Mouse (Mus musculus): ENCODE results near the gene Endou. TPM values are rescaled to one million over a fixed set of nuclear protein-coding genes. Genes with fewer than 3 reads are reported as not detected.

The Endou gene
- 0.99 TPM for polyA plus RNA-seq (2014; fragmentation: Illumina TruSeq; extraction: RNeasy Lipid Tissue Mini Kit (QIAGEN cat#74804); ENCODE audit: low read depth, low replicate concordance)

DNA sequence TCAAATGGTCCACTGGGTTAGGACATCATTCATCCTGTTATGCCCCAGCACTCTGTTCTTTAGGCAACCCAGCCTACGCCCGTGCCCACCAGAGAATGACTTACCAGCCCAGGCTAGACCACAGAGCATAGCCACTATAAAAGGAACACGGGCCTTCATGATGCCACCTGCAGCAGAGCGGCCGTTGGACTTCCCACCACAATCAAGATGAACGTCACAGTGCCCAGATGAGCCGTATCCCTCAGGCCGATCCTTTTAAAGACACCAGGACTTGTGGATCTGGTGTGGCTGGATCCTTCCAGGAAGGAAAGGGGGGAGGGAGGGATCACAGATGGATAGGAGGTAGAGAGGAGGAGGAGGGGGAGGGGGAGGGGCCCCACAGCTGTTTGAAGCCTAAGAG lies at the start of gene Endou:
TSS of gene Endou (minus strand) at position 229 of the 400 bp plus-strand sequence.

DNA sequence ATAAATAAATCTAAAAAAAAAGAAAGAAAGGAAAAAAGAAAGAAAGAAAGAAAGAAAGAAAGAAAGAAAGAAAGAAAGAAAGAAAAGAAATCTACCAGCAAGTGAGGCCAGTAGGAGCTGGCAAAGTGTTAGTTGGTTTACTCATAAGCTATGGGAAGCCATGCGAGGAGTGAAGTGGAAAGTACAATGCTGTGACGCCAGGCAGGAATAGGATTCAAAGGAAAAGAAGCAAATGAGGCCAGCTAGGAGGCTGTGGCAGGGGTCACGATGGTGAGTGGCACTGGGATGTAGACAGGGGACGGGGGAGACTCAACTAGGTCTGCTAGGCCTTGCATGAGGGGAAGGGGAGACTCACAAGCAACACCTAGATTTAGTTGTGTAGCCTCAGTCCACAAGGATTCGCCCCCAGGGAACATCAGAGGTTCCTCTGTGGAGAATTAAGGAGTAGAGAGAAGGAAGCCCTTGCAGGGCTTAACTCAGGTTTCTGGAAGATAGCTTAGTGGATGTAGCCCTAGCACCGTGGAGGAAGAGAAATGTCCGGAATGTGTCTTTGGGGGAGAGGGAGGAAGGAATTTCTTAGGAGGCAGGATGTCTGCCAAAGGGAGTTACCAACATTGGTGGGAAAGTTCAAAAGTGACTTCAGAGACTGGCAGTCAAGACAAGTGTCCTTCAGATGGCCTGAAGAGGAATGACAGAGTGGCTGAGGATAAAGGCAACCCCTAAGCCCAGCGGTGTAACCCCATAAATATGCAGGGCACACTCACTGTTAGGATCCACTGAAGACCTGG lies 47.4 kb upstream of the Endou start, which contains the start of gene Slc48a1:
TSS of gene Slc48a1 (plus strand) at position 210 of the 788 bp plus-strand sequence.

DNA sequence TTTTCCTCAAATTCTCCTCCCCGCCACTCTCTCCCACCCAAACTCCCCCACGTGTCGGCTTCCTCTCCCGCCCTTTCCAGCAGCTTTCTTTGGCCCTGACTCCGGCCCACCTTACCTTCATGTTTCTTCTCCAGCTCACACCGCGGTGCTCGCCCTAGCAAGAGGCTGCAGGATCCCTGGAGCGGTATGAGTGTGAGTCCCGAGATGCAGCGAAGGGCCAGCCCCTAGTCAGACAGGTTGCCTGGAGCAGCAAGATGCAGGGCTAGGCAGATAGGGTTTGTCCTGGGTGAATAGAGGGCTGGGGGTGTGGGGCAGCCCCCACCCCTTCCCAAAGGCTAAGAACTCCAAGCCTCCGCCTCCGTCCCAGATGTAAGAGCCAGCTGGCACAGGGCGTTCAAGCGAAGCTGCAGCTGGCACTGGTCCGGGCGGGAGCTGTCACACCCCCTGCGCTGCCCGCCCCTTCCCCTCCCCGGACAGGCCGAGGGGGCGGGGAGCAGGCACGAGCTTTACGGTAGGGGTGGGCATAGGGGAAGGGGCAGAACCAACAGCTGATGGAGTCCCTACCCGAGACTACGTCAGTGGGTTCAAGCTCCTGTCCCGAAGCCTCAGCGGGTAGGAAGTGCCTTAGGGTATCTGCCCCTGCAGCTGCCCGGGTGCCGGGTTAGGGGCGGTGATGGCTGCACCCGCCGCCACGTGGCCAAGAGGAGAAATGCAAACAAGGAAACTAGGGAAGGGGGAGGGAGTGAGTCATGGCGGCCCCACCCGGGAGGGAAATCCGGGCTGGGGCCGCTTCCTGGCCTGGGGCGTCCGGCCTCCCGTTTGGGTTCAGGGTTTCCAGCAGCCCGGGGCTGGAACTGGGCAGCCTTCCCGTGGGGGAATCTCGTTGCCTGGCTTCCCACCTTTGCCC lies 36.4 kb upstream of the Endou start, which contains the start of gene Rapgef3:
TSS of gene Rapgef3 (minus strand) at position 693 of the 907 bp plus-strand sequence.

DNA sequence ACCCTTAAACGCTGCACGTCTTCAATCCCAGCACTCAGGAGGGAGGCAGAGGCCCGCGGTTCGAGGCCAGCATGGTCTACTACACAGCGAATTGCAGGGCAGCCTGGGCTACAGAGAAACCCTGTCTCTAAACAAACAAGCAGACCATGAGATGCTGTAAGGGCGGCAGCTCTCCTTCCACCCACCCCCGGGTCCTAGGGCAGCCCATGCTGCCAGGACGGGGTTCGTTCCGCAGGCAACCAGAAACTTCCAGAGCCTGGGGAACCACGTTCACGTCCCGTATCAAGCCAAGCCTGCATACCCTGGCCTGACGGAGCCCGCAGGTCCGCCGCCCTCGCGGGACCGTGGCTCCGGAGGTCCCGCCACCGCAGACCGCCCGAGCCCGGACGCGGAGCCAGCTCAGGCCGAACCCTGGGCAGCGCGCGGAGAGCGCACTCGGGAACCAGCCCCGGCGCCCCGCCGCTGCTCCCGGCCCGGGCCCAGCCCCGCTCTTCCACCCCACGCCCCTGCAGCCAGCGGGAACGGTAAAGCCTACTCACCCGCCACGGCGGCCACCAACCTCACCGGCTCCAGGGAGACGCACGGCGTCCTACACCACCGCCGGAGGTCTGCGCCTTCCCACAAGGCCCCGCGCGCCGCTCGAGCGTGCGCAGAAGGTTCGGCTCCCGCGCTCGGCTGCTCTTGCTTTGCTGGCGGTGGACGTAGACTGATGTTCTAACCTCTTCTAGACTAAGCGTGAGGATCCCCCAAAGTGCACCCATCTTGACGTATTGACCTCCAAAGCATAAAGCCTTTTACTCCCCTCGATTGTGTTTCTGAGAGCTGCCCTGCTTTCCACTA lies 25.7 kb downstream of the Endou start, which contains the start of gene Rpap3:
TSS of gene Rpap3 (minus strand) at position 615 of the 840 bp plus-strand sequence.

Other genes starting within 250 kb of the Endou start
- gene Rpap3, start 25.5 kb downstream of the Endou start, polyA plus RNA-seq (2014; fragmentation: Illumina TruSeq; extraction: RNeasy Lipid Tissue Mini Kit (QIAGEN cat#74804); ENCODE audit: low read depth, low replicate concordance): 25.4 TPM
- 0.70 TPM for gene Rapgef3, start 36.6 kb upstream of the Endou start, polyA plus RNA-seq (2014; fragmentation: Illumina TruSeq; extraction: RNeasy Lipid Tissue Mini Kit (QIAGEN cat#74804); ENCODE audit: low read depth, low replicate concordance)
- gene Slc48a1, start 47.2 kb upstream of the Endou start, polyA plus RNA-seq (2014; fragmentation: Illumina TruSeq; extraction: RNeasy Lipid Tissue Mini Kit (QIAGEN cat#74804); ENCODE audit: low read depth, low replicate concordance): 86.8 TPM
- 4.1 TPM for gene Hdac7, start 113.2 kb upstream of the Endou start, polyA plus RNA-seq (2014; fragmentation: Illumina TruSeq; extraction: RNeasy Lipid Tissue Mini Kit (QIAGEN cat#74804); ENCODE audit: low read depth, low replicate concordance)
- 3.0 TPM for gene Vdr, start 179.3 kb upstream of the Endou start, polyA plus RNA-seq (2014; fragmentation: Illumina TruSeq; extraction: RNeasy Lipid Tissue Mini Kit (QIAGEN cat#74804); ENCODE audit: low read depth, low replicate concordance)
- gene Tmem106c, start 232.9 kb upstream of the Endou start, polyA plus RNA-seq (2014; fragmentation: Illumina TruSeq; extraction: RNeasy Lipid Tissue Mini Kit (QIAGEN cat#74804); ENCODE audit: low read depth, low replicate concordance): 17.1 TPM